Mouse (Mus musculus): ENCODE data around the gene Ppp4r1.

The Ppp4r1 gene

DNA sequence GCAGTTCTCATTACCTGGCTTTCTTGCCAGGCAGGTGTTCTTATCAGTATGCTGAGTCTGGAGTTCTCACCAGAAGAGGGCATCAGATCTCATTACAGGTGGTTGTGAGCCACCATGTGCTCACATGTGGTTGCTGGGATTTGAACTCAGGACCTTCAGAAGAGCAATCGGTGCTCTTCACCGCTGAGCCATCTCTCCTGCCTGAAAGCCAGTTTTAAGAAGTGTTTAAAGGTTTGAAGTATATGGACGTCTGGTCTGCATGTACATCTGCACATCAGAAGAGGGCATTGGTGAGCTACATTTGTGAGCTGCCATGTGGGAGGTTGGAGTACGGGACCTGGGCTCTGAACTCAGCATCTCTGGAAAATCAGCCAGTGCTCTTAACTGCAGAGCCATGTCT is 8.8 kb upstream of the Ppp4r1 start:
- DNase-seq: no peak

DNA sequence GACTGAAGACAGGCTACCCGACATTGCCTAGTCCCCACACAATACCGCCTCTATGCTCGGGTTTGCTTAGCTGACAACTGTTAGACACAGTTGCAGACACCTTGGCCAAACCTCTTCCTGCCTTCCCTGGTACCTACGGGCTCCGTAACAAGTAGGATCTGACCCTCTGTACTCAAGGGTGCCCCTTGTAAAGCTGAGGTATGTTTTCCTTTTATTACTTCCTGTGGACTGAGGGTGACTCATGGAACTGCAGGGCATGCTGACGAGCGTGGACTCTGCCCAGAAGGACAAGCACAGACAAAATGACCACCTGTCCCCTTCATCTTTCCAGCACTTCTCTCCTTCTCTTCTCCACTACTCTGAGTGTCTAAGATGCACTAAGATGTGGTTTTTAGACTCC is 7.9 kb upstream of the Ppp4r1 start:
- DNase-seq: no peak

DNA sequence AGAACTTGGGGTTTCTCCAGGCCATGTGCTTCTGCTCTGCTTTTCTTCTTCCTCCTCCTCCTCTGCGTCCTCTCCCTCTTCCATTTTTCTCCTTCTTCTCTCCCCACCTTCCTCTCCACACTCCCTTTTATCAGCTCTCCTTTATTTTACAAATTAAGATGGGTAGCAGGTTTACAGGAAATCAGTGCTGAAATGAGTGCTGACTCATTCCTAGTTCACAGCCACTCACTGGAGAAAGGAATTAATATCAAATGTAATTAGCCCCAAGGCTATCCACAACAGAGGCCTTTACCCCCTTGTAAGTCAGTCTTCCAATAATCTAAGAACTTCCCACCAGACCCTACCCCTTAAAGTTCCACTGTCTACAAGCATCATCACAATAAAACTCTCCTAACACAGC is 6.1 kb upstream of the Ppp4r1 start:
- DNase-seq: no peak

DNA sequence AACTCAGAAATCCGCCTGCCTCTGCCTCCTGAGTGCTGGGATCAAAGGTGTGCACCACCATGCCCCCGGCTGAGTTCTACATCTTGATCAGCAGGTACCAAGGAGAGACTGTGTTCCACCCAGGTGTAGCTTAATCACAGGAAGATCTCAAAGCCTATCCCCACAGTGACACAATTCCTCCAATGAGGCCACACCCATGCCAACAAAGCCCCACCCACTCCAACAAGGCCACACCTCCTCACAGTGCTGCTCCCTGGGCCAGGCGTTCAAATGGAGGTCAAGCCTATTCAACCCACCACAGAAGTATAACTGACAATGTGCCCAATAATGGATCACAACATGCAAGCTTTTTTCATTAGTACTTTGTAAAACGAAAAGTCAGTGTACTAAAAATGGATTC is 4.9 kb upstream of the Ppp4r1 start:
- no peak for DNase-seq

DNA sequence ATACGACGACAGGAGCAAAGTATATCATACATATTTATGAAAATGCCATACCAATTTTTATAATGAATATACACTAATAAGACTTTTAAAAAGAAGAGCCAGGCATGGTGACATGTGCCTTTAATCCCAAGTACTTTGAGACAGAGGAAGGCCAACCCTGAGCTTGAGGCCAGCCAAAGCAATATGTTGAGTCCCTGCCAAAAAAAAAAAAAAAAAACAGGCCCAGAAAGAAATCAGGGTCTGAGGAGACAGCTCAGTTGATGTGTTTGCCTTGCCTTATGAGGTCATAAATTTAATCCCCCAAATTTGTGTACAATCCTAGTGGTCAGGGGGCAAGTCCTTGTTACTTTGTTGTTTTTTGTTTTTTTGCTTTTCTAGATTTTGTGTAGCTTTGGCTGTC is 1.4 kb upstream of the Ppp4r1 start:
- DNase-seq: no peak

DNA sequence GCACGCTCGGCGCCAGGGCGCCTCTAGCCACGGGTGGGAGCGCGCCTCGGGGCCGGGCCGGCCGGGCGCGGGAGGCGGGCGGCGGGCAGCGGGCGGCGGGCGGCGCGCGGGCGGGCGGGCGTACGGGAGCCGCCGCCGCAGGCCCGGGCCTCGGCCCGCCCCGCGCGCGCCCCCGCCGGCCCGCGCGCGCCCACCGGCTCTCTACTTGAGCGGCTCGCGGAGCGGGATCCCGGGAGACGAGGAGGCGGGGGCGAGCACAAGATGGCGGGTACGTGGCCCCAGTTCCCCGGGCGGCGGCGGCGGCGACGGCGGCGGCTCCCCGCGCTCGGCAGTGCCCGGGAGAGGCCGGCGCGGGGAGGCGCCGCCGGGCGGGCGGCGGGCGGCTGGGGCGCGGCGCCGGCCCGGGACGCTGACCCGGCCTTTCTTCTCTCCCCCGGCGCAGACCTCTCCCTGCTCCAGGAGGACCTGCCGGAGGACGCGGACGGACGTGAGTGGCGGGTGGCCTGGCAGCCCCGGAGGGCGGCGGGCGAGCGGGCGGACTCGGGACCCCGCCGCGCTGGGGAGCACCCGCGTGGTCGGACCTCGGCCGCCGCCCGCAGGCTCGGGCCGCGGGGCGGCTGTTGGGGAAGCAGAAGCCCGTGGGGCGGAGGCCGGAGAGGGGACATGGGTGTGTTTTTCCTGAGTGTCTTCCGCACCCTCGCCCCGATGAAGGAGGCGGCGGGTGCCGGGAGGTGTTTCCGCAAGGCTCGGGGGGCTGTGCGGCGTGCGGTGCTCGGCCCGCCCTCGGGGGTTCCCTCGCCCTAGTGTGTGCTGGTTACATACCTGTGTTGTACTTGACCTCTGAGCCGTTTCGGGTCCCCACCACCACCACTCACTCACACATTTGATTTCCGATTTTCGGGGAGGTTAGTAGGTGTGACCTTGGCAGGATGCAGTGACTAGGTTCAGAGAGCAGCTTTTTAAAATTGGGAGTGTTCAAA is 1.1 kb downstream of the Ppp4r1 start:
- DNase-seq: peak; percentile 80 to 88

DNA sequence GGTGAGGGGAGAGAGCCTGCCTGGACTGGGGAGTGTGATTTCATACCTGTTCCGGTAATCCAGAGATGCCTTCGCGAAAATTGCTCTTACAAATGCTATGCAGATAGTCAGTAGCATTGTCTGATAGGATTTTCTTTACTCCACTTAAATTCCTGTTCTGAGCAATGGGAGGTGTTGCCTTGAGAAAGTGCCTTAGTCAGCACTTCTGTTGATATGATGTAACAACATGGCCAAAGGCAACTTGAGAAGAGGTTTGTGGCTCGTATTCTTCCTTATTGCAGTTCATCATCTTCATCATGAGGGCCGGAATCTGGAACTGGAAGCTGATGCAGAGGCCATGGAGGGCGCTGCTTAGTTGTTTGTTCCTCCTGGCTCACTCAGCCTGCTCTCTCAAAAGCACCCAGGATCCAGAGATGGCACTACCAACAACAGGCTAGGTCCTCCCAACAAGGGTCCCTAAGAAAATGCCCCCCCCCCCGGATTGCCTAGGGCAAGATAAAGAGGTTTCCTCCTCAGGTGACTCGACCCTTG is 2.3 kb downstream of the Ppp4r1 start:
- DNase-seq: no peak

DNA sequence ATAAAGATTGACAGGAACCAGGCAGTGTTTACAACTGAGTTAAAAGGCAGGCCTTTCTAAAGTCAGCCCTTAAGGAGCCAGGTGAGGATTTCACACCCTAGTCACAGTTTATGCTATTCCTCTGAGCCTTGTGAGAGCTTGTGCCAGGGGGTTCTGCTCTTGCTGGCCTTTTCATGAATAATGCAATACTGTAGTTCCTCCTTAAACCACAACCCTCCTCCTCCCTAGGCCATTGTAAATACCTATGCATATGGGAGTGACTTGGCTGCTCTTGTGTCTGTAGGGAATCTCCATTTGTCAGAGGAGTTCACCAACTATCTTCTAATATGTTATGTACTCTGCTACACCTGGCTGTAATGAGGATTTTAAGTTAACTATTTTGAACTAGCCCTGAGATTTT is 3.3 kb downstream of the Ppp4r1 start:
- DNase-seq: no peak

DNA sequence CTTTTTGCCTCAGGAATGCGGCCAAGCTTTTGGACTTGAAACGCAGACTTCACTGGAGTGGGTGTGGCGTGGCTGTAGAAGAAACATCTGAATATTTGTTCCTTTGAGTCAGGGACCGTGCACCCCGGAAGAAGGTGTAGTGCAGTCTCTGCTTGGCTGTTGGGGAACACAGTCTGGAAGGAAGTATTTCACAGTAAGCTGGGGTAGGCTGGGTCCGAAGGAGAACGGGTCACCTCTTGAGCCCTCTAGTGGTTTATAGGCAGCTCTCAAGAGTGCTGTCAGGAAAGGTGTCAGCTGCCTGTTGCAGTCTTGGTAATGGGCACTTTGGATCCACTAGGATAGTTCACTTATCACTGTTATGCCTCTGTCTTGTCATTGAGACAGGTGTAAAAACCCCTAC is 3.9 kb downstream of the Ppp4r1 start:
- DNase-seq: peak in 1 of 2 experiments; percentile 38

DNA sequence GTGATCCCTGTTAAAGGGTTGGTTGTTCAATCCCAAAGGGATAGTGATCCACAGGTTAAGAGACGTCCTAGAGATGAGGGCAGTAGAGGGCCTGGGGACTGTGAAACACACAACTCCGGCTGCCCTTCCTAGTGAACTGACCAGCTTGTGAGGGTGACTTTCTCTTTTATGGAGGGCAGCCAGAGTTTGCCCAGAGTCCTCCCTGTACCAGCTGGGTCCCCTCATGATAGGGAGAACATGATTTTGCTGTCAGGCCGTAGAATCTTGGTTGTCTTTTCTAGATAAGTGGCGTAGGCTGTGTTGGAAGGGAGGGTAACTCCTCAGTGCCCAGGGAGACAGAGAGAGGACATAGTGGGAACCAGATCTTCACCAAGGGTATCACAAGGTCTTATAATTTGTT is 4.9 kb downstream of the Ppp4r1 start:
- DNase-seq: no peak

DNA sequence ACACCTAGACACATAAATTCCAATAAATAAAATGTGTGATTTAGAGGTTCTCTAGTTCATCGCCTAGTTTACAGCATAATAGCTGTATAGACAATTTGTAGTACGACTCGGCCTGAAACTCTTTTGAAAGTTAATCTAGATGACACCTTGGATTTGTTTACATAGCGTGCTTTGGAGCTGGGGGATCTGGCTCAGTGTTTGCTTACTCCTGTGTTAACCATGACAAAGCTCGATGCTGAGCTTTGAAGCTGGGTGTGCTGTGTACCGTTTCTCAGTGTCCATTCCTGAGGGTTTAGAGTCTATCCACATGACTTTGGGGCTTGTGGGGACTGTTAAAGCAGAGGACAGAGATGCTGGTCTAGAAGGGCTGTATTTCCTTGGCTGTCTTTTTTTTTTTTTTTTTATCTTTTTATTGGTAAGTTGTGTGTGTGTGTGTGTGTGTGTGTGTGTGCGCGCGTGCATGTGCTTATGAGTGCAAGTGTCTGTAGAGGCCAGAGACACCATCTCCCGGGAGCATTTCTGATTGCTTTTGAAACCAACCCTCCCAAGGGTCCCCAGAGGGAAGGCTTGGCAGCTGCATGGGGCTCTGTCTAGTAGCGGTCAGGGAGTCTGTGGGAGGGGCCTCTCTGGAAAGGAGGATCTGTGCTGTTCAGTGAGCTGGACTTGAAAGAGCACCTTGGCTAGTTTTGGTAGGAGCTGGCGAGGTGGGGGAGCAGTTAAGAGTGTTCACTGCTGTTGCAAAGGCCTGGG is 6.3 kb downstream of the Ppp4r1 start:
- peak in 1 of 2 experiments; percentile 48 for DNase-seq

DNA sequence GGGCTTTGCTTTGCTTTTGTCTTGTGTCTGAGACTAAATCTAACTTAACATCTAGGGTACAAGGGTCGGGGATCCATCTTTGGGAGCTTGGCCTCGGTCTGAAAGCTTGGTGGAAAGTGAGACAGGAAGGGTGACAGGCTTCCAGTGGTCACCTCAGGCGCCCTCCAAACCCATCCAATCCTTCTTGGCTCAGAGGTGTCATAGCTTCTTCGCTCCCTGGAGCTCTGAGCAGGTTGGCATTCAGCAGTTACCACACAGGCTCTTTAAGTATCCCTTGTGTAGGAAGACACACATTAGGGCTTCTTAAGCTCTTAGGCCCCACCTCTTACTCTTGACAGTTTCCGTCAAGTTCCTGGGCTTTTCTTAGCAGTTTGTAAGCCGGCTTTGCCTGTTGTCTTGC is 7.2 kb downstream of the Ppp4r1 start:
- no peak for DNase-seq

DNA sequence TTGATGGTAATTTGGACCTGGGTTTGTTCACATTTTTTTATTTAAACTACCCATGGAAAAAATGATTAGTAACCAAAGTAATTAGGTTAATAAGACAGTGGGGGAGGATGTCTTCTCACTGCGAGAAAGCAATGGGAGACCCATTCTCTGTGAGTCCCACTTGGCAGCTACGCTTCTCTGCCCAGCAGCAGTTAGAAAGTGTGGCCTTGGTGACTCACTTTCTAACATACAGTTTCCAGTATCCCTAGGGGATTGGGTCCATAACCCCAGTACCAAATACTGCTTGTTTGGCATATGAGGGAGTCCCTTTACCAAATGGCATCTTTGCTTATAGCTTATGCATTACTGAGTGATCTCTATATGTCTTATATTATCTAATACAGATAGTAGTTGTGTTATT is 8.8 kb downstream of the Ppp4r1 start:
- DNase-seq: no peak

DNA sequence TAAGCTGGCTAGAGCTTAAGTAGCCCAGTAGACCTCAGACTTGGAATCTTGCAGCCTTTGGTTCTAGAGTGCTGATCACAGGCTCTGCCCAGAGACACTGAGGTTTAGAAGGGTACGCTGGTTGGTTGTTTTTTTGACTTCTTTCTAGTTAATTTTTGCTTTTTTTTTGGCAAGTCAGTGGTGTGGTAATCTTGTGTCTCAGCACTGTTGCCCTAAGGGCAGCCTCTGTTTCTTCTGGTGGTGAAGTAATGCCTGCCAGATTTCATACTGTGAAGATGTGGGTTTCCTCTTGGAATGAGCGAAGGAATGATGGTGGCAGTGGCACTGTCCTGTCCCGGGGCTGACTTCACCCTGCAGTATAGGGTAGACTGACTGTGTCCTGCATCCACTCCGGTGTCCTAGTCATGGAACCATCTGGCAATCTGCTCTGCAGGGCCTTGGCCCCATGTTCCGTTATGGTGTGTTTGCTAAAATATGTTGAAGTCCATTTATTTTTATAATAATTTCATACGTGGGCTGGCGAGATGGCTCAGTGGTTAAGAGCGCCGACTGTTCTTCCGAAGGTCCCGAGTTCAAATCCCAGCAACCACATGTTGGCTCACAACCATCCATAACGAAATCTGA is 11.0 kb downstream of the Ppp4r1 start:
- DNase-seq: no peak

DNA sequence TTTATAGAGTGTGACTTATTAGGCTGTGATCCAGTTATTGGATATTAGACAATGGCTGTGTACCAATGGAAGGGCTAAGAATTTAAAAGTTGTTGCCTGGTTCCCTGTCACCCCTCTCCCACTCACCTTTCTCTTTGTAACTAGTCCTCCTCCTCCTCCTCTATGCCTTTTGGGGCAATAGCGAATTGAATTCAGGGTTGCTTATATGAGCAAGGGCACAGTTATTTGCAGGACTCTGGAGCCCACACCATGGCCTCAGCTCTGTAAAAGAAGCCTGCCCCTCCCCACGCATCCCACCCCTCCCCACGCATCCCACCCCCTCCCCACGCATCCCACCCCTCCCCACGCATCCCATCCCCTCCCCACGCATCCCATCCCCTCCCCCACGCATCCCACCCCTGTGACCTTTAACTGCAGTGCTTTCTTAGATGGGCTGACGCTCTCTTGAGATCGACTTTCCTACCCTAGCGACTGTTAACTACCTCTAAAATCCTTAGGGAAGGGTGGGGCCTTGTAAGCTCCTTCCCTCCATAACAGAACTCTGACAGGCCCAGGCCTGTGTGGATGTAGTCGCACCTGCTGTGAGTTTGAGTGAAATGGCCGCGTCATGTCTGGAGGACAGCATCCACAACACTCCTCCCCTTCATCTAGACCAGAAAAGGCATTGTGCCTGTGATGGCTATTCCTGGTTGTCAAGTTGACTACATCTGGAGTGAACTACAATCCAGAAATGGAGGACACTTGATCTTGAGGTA is 11.9 kb downstream of the Ppp4r1 start:
- DNase-seq: no peak

DNA sequence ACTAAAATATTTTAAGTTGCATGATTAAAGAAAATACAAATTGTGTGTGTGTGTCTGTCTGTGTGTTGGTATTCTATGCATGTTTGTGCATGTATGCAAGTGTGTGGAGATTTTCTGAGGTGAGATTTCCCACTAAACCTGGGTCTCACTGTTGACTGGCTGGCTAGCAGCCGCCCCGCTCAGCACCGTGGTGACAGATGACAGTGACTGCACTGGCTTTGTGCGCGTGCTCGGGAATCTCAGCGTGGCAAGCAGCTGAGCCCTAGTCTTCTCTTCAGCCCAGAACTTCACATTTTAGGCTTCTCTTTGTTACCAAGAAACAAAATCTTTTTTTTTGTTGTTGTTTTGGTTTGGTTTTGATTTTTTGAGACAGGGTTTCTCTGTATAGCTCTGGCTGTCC is 13.7 kb downstream of the Ppp4r1 start:
- DNase-seq: no peak

DNA sequence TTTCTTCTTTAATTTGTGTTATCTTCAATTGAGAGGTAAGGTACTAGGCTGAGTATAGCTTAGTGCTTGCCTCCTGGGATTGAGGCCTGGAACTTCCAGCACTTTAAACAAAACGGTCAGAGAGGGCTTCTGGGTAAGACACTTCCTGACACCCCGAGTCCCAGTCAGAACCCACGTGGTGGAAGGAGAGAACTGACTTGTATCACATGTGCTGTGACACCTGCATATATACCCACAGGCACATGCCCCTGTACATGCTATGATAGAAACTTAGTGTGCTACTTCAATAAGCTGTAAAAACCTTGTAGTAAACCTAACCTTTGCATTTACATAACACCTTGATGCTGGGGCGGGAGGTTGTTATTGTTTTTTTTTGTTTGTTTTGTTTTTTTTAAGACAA is 16.1 kb downstream of the Ppp4r1 start:
- DNase-seq: no peak

DNA sequence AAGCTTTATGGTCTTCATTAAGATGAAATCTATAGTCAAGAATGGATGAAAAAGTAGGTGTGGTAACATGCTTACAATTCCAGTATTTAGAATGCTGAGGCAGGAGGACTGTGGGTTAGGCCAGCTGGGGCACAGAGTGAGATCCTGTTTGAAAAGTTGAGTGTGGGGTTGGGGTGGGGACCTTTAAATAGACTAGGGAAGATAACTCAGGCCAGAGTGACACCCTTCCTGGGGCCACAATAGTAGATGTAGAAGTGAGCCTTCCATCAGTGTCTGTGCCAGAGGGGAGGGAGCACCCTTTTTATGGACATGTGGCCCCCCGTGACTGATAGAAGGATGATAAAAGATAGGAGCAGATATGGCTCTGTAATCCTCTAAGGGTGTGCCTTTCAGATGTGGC is 17.0 kb downstream of the Ppp4r1 start:
- no peak for DNase-seq

DNA sequence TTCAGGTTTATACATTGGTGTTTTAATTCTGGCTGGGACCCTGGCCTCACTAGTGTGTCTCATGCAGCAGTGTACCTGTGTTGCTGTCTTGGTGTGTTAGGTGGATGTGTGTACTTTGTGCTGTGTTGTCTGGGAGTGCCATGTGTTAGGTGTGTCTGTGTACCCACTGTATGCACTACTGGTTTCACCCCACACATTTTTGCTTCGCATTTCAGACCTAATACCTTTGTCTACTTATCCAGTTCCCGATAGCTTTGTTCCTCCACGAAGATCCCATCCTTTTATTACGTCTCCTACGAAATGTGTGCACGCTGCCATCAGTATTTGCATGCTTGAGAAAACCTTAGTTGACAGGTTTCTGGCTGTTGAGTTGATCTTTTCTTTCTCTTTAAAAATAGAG is 18.1 kb downstream of the Ppp4r1 start:
- no peak for DNase-seq

DNA sequence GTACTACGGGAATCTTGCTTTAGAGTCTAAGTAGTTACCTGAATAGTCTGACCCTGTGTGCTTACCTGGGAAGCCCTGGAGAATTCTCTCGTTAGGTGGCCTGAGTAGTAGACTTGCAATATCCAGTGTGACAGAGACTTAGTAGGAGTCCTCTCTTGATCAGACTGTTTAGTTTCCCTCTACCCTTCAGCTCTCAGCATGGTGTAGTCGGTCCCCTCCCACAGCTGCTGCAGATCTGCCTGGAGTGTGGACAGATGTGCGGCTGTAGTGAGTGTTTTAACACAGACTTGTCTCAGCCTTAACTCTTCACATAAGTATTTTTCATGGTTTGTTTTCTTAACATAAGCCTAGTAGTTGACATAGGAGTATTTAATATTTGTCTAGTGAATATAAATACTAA is 19.7 kb downstream of the Ppp4r1 start:
- no peak for DNase-seq

DNA sequence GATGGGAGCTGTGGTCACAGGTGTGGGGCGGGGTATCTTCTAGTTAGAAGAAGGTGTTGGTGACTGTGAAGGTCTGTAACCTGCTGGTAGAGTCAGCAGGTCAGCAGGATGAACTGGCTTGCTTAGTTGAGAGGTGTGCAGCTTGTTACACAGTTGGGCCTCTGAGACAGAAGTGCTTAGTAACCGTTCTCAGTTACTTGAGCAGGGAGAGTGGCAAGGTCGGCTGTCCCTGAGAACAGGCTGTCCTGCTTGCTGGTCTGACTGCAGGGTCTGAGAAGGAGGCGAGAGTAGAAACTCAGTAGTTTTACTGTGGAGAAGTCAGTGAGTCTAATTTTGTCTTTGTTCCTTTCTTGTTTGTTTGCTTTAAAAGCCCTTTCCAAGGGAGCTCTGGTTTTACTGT is 23.6 kb downstream of the Ppp4r1 start:
- DNase-seq: no peak

DNA sequence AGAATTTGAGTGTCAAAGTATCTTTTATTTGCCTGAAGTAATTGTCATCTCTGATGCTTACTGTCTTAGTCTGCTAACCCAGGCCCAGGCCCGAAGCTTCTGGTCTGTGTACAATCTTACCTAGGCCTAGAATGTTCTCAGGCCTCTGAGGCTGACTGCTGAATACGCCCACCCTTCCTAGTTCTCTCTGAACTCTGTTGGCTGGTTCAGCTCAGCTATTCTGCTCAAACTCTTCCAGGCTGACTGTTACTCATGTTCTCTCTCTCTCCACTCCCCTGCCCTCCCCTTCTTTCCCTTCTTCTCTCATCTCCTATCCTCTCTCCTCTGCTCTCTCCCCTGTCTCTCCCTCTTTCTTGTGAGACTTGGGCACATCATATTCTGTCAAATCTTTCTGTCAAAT is 24.0 kb downstream of the Ppp4r1 start:
- no peak for DNase-seq

DNA sequence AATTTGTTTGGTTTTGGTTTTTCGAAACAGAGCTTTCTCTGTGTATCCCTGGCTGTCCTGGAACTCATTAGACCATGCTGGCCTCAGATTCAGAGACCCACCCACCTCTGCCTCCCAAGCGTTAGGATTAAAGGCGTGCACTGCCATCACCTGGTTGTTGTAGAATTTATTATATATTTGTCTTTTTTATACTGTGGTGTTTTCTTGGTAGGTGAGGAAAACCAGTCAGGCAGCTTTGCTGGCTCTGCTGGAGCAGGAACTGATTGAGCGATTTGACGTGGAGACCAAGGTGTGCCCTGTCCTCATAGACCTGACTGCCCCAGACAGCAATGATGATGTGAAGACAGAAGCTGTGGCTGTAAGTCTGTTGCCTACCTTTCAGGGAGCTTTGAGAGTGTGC is 28.7 kb downstream of the Ppp4r1 start:
- no peak for DNase-seq

All from lung, postnatal 4 days (tissue).